Mouse (Mus musculus) granulocyte monocyte progenitor cell, adult 5-6 weeks (primary cell): ENCODE results near the gene Gpsm1. TPM values are rescaled to one million over a fixed set of nuclear protein-coding genes. Genes with fewer than 3 reads are reported as not detected.
A peak's percentile ranks its signal among the peaks of the same experiment; 100 is the strongest.

Experiments
- ATAC-seq: replicated peaks from 2 replicates; pipeline ENCODE4 v1.8.0; 2016; ENCODE audit warnings: mild to moderate bottlenecking, moderate TSS enrichment, inconsistent platforms; ENCODE audit not compliant: poor library complexity, severe bottlenecking
- total RNA-seq, 2 experiments: library from RNA; stranded (forward) in 1 of 2; stranded (reverse) in 1 of 2; fragments of 200-712, 200-1000 nt in 1 of 2; fragments of >200 nt in 1 of 2; fragmentation: Nextera tagmentation in 1 of 2; gene quantifications; 2 replicates each; pipeline ENCODE4 v1.2.3; 2014 to 2017

The Gpsm1 gene
- total RNA-seq, 2 experiments from 2014 or later: 7.0 to 13.8 TPM

DNA sequence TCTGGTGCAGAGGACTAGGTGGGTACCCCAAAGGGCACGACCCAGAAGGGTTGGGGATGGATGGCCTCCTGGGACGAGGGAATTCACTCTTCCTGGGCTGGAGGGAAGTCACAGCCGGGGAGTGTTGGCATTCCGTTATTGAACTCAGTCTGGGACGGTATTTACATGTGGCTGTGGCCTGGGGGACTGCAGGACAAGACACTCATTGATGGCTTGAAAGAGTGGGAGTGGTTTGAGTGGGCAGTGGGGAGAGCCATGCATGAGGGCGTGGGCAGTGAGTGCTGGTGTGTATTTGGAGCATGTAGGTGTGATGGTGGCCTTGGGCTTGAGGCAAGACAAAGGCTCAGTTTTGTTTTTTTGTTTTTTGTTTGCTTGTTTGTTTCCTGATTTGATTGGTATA, 15.4 kb downstream of the Gpsm1 start:
- ATAC-seq: no peak

DNA sequence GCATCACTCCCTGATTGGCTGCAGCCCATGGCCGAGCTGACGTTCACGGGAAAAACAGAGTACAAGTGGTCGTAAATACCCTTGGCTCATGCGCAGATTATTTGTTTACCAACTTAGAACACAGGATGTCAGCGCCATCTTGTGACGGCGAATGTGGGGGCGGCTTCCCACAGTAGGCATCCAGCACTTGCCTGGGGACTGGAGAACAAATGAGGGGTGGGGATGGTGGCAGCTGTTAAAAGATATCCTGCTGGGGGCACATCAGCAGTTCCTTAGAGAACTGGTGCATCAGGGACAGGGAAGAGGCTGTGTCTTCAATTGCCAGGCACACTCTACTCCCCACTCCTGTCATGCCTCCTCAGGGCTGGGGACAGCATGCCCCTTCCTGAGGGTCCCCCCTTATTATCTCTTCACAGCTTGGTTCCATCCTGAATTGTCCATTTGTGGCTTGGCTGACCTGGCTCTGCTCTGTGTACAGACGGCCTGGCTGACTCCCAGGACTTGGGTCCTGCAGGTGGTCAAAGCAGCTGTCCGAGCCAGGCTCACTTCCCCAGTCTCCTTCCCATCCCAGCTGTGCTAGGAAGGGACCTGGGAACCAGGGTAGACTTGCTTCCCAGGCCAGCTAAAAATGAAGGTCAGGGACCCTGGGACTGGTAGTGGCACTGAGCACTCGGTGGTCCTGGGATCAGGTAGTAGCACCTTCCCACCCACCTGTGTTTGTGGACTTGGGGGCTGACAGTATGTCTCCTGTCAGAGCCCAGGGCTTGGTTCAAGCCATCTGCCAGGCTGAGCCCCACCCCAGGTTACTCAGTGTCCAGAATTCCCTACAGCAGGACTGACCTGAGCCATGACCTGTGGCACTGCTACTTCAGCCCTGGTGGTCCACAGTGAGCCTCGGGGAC, 23.2 kb downstream of the Gpsm1 start:
- no peak for ATAC-seq

DNA sequence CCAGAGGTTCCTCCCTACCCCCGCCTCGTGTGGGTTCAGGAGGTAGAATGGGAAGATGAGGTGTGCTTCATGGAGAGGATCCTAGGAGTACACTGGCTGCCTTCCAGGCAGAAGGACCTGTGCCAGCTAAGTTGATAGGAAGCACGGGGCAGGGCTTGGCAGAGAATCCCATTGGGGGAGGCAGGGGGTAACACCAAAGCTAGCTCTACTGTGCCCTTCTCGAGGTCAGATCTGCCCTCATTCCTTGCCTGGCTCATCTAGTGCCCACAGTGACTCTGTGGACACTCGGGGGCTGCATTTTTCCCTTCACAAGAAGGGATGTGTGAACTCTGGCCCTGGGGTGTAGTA, 23.9 kb downstream of the Gpsm1 start:
- no peak for ATAC-seq

DNA sequence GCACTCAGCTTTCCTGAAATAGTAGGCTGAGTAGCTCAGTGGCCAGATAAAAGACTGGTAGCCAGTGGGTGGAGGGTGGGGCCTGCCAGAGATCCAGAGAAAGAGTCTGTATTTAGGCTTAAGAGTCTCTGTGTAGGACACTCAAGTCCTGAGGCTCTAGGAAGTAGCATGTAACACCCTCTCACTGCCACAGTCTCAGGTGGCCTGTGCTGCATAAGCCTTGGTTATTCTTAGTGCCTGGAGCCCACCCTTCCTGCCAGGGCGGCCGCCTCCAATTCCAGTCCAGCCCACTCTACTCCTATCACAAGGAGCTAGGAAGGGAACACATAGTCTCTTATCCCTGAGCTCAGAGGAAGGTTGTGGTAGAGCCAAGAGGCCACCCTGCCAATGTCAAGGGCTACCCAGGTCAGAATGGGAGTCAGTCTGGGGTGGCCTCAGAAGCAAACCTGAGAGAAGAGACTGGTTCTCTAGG, 26.2 kb downstream of the Gpsm1 start:
- ATAC-seq: no peak

DNA sequence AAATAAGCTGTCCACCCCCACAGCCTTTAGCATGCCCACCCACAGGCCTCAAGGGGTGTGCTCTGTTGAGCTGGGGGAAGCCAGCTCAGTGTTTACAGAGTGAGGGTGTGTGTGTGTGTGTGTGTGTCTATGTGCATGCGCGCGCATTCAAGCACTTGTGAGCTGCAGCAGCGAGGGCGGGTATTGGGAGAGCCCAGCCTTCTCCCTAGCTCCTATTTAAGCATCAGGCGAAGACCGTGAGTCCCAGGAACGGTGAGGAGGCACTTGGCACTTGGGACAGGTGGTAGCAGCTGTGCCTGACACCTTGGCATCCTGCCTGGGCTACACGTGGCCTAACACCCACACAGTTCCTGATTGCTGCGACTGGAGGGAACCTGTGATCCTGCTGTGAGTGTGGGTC, 26.7 kb downstream of the Gpsm1 start:
- ATAC-seq: no peak

DNA sequence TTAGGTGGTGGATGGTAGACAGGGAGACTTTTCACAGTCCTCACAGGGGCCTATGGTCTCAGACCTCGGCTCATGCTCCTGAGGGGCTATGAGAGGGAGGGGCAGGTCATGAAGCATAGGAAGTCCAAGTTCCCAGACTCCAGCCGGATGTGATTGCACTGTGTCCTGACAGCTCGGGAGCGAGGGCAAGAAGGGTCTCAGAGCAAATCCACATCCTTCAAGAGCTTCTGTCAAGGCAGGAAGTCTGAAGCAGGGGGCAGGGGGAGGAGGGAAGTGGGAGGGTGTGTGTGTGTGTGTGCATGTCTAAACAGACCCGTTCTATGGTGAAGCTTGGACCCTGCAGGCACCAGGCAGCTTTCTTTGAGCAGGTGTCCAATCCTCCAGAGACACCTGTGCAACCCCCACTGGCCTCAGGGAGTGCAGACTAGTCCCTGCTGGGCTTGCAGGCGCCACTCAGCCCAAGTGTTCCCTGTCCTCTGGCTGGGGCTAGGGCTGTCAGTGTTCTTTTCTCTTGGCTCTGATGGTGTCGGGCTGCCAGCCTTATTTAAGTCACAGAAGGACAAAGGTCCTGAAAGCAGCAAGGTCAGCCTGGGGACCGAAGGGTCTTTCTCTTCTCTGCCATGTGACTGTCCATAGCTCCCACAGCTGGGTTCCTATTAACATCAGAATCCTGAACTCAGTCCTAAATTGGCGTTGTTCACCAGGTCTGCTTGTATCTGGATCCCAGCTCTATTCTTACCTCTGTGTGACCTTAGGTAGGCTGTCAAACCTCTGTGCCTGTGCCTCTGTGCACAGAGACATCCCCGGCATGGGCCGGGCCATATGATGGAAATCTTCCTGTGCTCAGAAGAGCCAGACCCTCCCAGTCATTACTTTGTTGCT, 27.5 kb downstream of the Gpsm1 start:
- ATAC-seq: no peak

DNA sequence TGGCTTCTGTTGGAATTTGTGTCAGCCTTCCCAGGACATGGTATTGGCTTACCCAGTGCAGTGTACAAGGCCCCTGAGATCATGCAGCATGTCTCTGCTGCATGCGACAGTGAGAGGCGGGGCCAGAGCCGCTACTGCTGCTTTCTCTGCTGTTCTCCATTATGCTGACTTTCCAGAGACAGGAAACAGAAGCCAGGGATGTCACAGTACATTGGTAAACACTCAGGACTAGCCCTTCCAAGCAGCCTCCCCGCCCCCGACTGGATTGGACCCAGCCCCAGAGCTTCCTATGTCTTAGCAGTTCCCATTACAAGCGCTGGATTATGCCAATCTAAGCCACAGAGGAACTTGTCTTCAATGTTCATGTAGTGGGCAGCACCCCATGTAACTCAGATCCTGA, 32.9 kb downstream of the Gpsm1 start:
- no peak for ATAC-seq

DNA sequence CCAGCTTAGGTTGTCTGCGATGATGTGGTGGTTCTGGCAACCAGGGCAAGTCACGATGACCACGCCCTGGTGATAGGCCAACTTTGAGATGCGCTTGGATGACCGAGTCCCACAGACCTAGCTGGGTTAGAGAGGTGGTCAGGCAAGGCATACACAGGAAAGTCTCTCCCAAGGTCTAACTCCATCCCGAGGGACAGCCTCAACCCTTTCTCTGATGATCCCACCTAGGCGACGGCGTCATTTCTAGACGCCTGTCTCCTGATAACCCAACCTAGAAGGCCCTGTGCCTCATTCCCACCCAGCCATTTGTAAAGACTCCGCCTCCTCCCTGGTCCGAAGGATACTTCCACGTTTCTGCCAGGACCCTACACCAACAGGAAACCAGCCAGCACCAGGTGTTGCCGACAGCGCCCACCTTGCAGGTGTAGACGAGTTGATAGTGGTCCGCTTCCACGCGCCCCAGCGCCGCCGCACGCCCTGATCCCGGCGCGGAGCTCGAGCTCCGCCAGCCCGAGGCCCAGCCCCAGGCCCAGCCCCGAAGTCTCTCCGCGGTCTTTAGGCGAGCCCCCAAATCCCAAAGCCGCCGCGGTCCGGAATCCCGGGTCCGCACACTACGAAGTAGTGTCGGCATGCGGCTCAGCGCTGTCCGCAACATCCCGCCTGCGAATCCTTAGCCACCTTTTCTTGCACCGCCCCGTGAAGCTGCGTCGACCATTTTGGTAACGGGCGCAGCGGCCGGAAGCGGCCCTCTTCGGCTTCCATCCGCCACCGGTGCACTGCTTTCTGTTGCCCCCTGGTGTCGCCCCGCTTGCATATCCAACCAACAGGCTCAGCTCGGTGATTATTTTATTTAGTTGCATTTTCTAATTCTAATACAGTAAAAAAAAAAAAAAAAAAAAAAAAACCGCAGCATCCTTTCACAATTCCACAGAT, 36.3 kb downstream of the Gpsm1 start, which contains the start of gene Dnlz:
Gene Dnlz, minus strand, starts transcription at position 753 of the 933 bp plus-strand sequence.
- ATAC-seq: peak; percentile 82

DNA sequence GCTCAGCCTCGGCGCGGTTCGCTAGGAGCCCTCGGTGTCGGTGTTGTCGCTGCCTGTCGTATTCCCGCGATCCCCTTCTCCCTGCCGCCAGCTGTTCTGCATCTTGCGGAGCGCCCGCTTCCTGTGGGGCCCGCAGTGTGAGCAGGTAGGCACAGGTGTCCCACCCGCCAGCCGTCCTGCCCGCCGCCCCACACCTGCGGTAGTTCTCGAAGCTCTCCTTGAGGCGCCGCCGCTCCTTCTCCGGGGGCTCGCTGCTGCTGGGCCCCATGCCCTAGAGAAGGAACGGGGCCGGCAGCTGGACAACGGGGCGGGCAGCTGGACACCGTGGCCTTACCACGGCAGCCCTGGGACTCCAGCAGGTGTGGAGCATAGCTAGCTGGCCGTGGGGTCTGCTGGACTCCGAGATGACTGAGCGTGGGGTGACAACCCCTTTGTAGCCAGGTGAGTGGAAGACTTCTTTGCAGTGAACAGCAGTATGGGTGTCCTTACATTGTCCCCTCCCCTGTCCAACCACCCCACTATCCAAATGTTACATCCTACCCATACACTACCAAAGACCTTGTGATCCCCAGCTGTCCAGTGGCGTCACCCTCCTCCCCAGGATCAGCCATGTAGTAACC, 37.1 kb downstream of the Gpsm1 start:
- peak; percentile 12; the same call in 1 of the 2 replicates for ATAC-seq

DNA sequence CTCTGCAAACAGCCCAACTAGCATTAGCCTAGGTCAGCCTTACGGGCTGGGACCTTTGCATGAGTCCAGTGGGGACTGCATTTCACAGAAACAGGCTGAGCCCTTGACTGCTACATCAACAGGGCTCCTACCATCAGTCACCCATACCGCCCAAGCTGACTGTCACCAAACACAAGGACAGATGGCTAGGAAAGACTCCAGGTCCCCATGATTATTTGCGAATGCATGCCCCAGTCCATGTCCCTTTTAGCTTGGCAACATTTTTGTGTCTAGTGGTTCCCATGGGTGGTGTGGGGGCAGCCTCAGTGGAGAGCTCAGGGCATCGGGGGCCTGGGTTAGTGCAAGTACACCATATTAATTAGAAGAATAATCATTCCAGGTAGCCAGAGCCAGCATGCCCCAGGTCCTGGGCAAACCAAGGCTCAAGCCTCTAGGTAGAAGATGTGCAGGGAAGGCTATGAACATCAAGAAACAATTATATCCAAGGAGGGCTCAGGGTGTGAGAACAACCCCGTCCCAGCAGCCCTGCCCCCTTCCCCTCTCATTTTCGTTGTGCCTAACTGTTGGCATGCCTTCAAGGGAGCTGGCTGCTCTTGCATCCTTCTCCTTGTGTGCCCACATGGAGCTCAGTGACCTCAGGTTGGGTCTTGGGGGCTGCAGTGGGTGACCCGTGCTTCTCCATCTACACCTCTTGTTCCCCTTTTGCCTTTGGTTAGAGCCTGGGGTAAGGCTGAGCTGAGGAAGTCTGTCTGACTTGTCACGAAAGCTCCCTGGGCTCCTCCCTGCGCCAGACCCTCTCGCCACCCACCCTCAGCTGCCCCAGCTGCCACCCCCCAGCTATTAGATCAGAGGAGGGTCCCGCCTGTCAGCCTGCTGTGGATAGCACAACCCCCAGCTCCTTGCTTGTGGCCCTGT, 38.0 kb downstream of the Gpsm1 start:
- no peak for ATAC-seq

DNA sequence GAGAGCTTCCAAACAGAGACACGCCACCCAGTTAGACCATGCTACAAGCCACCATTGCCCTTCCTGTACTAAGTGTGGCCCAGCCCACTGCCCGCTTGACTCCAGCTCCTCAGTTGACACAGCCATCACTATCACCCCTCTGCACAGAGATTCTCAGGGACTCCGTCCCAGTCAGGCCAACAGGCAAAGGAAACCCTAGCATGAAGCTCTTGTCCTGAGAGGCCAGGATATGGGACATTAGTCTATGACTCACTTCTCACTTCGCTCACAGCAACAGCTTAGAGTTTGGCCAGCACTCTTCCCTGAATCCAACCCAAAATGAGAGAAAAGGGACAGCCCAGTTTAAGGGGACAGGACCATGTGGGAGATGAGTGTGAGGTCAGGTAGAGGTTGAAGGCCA, 39.1 kb downstream of the Gpsm1 start:
- ATAC-seq: no peak

DNA sequence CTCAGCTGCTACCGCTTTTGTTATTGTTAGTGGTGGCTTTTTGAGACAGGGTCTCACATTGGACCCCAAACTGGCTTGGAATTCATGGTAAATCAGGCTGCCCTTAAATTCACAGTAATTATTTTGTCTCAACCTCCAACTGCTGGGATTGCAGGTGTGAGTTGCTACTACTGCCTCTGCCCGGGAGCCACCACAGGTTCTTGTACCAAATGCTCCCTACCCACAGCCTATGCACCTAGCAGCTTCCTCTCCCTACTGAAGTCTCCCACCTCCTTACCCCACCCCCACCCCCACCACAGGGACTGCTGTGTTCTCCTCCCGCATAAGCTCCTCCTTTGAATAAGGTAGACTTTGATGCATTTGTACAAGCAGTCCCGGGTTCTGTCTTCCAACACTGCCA, 40.9 kb downstream of the Gpsm1 start:
- no peak for ATAC-seq

DNA sequence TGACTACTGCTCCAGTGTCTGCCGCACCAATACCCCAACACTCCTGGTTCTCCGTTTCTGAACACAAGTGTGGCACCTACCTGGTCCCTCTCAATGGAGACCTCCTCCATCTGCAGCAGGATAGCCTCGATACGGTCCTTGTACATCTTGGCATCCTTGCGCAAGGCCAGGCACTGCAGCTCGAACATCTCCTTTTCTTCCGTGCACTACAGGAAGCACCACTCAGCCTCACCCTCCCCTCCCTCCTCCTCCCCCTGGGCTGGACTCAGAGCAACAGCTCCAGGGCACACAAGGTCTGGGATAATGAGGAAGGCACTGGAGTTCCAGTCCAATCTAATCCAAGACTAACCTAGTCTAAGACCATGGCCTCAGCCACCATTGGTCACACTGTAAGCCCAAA, 41.4 kb downstream of the Gpsm1 start:
- ATAC-seq: no peak

DNA sequence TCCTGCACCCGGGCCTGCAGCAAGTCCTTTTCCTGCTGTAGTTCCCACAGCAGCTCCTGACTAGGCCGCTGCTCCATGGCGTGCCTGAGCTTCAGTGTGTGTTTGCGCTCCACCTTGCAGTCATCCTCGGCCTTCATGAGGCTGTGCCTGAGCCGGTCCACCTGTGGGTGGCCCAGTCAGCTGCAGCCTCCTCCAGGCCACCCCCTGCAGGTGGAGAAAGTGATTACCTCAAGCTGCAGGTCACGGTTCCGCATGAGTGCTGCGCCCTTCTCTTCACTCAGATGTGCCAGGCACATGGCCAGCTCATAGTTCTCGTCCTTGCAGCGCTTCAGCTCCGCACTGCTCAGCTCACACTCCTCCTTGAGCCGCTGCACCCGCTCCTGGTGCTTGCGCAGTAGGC, 42.2 kb downstream of the Gpsm1 start:
- ATAC-seq: no peak

DNA sequence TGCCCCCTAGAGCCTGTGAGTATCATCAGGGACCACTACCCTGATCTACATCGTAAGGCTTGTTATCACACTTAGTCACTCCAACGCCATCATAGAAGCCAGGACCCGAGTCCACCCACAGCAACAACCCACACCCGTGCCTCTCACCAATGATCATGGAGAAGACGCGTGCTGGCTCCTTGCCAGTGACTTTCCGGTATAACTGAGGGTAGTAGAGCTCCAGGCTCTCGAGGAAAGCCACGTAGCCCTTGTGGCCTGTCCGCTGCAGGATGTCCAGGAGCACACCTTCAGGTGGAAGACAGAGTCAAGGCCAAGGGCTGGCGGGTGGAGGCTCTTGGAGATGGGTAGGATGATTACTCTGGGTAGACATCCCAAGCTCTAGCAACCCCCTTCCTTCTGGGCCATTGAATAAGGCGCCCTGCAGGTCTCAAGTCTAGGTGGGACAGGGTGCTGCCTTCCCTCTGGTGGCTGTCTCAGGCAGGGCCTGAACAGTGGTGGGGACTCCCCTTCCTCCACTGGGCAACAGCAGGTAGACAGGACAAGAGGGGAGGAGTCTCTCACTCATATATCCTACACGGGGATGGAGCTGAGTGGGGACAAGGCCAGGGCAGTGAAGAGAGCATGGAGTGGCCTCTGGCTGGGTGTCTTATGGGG, 43.5 kb downstream of the Gpsm1 start:
- ATAC-seq: no peak

DNA sequence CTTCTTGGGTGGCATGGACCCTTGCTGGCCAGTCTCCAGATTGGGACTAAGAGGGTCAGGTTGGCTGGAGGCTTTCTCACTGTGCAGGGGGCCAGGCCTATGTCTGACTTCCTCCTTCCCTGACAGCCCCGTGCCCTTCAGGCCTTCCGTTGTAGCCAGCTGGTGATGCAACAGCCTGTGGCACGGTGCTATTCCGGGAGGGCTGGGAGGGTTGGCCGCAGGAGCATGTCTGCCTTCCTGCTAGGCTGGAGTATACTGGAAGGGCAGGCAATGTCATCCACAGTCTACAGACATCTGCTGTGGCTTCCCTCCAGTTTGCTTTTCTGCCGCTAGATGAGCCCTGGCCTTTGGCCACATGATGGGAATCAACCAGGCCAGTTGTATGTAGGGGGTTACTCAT, 44.7 kb downstream of the Gpsm1 start:
- ATAC-seq: peak; percentile 75

DNA sequence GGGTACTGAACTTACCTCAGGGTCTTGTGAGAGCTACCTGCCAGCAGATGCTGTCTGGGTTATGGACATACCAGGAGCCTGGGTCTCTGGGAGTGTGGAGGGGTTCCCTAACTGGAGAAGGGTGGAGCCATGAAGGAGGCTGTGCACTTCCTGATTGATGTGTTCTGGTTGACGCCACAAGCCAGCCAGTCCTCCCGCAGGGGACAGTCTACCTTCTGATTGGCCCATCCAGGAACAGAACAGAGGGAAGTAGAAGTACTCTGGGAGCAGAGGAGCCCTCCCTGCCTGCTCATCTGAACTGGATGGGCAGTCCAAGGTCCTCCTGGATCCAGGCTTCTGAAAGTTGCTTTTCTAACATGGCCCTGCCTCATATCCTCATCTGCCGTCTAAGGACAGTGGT, 45.5 kb downstream of the Gpsm1 start, which contains the start of gene Card9:
Gene Card9, minus strand, starts transcription at position 147 of the 400 bp plus-strand sequence.
- ATAC-seq: peak; percentile 85

DNA sequence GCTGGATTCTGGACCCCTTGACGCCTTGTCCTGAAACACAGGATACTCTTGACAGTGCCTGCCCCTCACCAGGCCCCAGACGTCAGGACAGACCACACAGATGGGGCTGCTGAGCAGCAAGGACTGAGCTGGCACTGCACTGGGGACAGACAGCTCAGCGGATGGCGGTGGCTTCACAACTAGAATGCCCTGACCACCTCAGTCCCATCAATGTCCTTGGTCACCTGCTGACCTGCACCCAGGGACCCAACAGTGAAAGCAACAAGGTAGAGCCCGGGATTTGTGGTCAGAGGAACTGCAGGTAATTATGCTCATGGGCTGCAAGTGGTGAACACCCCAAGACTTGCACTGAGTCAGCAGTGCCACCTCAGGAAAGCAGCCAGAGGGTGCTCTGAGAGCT, 47.7 kb downstream of the Gpsm1 start:
- ATAC-seq: no peak
